Mouse (Mus musculus) heart, embryonic 12.5 days (tissue): ENCODE data around the gene Lce1i. TPM values are rescaled to one million over a fixed set of nuclear protein-coding genes. Genes with fewer than 3 reads are reported as not detected.

Experiments
- polyA plus RNA-seq: library from polyadenylated mRNA; unstranded; fragments of >200 nt; fragmentation: Nextera tagmentation; extraction: Ambion mirVana; gene quantifications from 2 replicates; pipeline ENCODE4 v1.2.1, GENCODE M21; 2016

Gene Lce1i
- polyA plus RNA-seq, 1 experiment from 2014 or later = not detected

Other genes starting within 250 kb of the Lce1i start
- gene 2310046K23Rik, start 244.4 kb downstream of the Lce1i start, polyA plus RNA-seq = not detected in 2 replicates
- gene Ivl, start 205.2 kb downstream of the Lce1i start, polyA plus RNA-seq = not detected in 2 replicates
- not detected in 2 replicates for gene Smcp, start 189.9 kb downstream of the Lce1i start, polyA plus RNA-seq
- not detected in 2 replicates for gene 2210017I01Rik, start 171.4 kb downstream of the Lce1i start, polyA plus RNA-seq
- not detected in 2 replicates for gene Lce6a, start 157.2 kb downstream of the Lce1i start, polyA plus RNA-seq
- not detected in 2 replicates for gene Lce1a1, start 130.6 kb downstream of the Lce1i start, polyA plus RNA-seq
- not detected in 2 replicates for gene Lce1b, start 122.0 kb downstream of the Lce1i start, polyA plus RNA-seq
- not detected in 2 replicates for gene Lce1a2, start 108.6 kb downstream of the Lce1i start, polyA plus RNA-seq
- not detected in 2 replicates for gene Lce1c, start 99.7 kb downstream of the Lce1i start, polyA plus RNA-seq
- not detected in 2 replicates for gene Lce1d, start 91.7 kb downstream of the Lce1i start, polyA plus RNA-seq
- not detected in 2 replicates for gene Lce1e, start 69.8 kb downstream of the Lce1i start, polyA plus RNA-seq
- gene Lce1f, start 58.5 kb downstream of the Lce1i start, polyA plus RNA-seq = not detected in 2 replicates
- not detected in 2 replicates for gene Gm38119, start 39.8 kb downstream of the Lce1i start, polyA plus RNA-seq
- gene Lce1g, start 26.6 kb downstream of the Lce1i start, polyA plus RNA-seq = not detected in 2 replicates
- not detected in 2 replicates for gene Lce1h, start 13.8 kb downstream of the Lce1i start, polyA plus RNA-seq
- not detected in 2 replicates for gene Lce1j, start 11.6 kb upstream of the Lce1i start, polyA plus RNA-seq
- gene Lce1k, start 29.0 kb upstream of the Lce1i start, polyA plus RNA-seq = not detected in 2 replicates
- not detected in 2 replicates for gene Kprp, start 48.3 kb upstream of the Lce1i start, polyA plus RNA-seq
- not detected in 2 replicates for gene Lce1l, start 72.4 kb upstream of the Lce1i start, polyA plus RNA-seq
- gene 2310050C09Rik, start 91.3 kb upstream of the Lce1i start, polyA plus RNA-seq = not detected in 2 replicates
- gene Lce3a, start 147.3 kb upstream of the Lce1i start, polyA plus RNA-seq = not detected in 2 replicates
- gene Lce3b, start 154.1 kb upstream of the Lce1i start, polyA plus RNA-seq = not detected in 2 replicates
- not detected in 2 replicates for gene Lce3c, start 165.6 kb upstream of the Lce1i start, polyA plus RNA-seq
- not detected in 2 replicates for gene Lce3d, start 178.5 kb upstream of the Lce1i start, polyA plus RNA-seq
- gene Lce3e, start 188.2 kb upstream of the Lce1i start, polyA plus RNA-seq = not detected in 2 replicates
- not detected in 2 replicates for gene Lce3f, start 213.3 kb upstream of the Lce1i start, polyA plus RNA-seq
- not detected in 2 replicates for gene Crct1, start 236.8 kb upstream of the Lce1i start, polyA plus RNA-seq
- gene Lce1m, start 240.2 kb upstream of the Lce1i start, polyA plus RNA-seq = not detected in 2 replicates